Mouse (Mus musculus): ENCODE data around the gene 1700001J03Rik.
"Not testable (repeated sequence)": the region's sequence is repeated elsewhere in the genome, so short reads cannot be mapped to it uniquely, and the experiment has no call there.

DNA sequence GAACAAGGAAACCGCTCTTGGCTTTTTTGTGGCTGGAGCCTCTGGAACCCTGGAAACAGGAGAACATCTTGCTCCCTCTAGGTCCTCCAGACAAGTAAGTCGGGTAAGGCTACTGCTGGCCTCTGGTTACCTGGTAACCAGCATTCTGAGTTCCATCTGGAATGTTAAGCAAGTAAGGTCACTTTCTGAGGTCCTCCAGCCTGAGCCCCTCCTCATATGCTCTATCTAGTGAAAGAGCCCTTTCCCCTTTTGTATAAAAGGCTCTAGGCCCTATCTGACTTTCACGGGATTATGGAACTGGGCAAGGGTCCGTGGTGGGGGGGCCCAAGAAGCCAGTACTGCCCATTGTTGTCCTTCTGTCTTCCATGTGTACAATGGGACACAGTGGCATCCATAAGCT lies at the start of gene 1700001J03Rik:
- not testable (repeated sequence) for TF ChIP-seq CTCF (IDR thresholded peaks at IDR 0.05; ENCODE audit: low read depth, low read length); POLR2A (IDR thresholded peaks at IDR 0.05; ENCODE audit: borderline replicate concordance, low read depth, low read length)

Measured in bone marrow macrophage, adult 2 months (primary cell).